Mouse (Mus musculus) adipose tissue, adult 10 weeks (tissue): ENCODE data around the gene Cdk5rap3. TPM values are rescaled to one million over a fixed set of nuclear protein-coding genes. Genes with fewer than 3 reads are reported as not detected.

Experiments used
- polyA plus RNA-seq: library from polyadenylated mRNA; stranded (reverse); fragments of 350-450 nt; fragmentation: Illumina TruSeq; extraction: RNeasy Lipid Tissue Mini Kit (QIAGEN cat#74804); gene quantifications from one replicate; pipeline ENCODE4 v1.2.3, GENCODE M21; 2014; ENCODE audit warnings: low read depth, low replicate concordance

Cdk5rap3 gene
- polyA plus RNA-seq = 63.9 TPM

DNA sequence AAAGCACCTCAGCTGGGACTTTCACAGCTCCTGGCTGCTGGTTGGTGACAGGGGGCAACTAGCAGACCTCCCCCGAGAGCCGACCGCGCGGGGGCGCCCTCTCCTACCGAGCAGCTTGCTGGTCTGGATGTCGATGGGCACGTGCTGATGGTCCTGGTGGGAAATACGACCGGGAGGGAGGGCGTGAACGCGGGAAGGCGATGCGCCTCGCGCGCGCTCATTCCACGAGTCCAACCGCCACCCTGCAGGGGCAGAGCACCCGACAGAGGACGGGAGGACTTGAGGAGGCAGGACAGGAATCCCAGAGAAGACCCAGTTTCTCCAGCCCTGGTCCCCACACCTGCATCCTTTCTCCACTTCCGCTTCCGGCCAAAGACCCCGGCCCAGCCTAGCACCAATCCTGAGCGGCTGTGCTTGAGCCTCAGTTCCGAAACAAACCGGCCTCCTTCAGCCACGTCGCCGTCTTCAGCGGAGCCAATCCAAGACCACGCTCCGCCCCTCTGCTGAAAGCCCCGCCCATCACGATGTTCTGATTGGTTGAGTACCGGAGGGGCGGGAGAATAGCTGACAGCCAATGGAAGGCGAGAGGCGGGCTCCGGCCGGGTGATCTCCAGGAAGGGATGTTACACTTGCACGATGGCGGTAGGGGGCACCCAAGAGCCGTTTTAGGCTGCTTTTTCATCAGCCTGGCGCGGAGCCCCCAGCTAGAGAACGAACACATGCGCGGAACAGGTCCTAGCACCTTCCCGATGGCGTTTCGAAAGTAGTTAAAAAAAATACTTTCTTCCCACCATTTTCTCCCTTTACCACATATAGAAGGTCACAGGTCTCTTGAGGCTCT, at the start of gene Cdk5rap3:
TSS of gene Cdk5rap3 (minus strand) at position 453 of the 841 bp plus-strand sequence.

DNA sequence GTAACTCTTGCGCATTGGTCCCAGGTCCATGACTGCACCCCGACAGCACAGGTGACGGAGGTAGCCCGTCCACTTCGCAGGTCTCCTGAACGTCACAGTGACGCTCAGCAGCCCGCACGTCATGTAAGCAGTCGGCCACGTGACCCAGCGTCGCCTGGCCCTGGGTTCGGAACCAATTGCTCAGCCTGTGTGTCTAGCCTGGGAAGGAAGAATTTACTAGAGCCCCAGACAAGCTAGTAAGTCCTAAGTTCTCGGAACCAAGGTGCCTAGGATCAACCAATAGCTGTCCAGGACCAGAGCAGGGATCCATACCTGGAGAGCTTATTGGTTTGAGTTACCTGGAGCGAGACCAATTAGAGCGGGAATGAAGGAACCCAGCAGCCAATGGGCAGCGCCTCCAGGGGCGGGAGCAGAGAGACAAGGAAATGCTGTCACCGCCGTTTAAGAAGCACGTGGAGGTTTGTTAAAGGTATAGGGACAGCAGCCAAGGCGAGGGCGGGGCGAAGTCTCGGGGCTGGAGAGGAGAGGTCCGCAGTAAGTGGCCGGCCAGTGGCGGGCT, 27.5 kb upstream of the Cdk5rap3 start, which contains the start of gene Pnpo:
TSS of gene Pnpo (minus strand) at position 241 of the 559 bp plus-strand sequence.

DNA sequence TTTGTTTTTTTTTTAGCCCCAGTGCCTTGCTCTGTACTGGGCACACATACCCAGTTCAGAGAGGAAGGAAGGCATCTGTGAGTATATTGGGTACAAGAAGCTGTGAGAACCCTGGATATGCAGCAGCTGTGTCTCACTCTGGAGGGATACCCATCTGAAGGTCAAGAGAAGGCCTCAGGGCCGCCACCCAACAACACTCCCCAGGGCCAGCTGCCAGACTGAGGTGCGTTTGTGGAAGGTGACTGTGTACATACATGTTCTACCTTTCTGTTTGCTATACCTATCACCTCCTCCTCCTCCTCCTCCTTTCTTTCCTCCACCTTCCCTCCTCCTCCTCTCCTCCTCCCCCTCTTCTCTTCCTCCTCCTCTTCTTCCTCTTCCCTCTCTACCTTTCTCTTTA, 11.8 kb upstream of the Cdk5rap3 start, which contains the start of gene Prr15l:
TSS of gene Prr15l (plus strand) at position 17 of the 400 bp plus-strand sequence.

Other genes with a start within 250 kb of the Cdk5rap3 start
- 41.8 TPM for gene Snx11, start 138.9 kb downstream of the Cdk5rap3 start, polyA plus RNA-seq
- 45.5 TPM for gene Cbx1, start 127.4 kb downstream of the Cdk5rap3 start, polyA plus RNA-seq
- gene Nfe2l1, start 86.5 kb downstream of the Cdk5rap3 start, polyA plus RNA-seq = 181 TPM
- gene Copz2, start 66.6 kb downstream of the Cdk5rap3 start, polyA plus RNA-seq = 60.0 TPM
- gene Prr15l, start 11.6 kb upstream of the Cdk5rap3 start, polyA plus RNA-seq = 32.7 TPM
- 40.4 TPM for gene Pnpo, start 27.5 kb upstream of the Cdk5rap3 start, polyA plus RNA-seq
- gene Sp2, start 66.5 kb upstream of the Cdk5rap3 start, polyA plus RNA-seq = 16.7 TPM
- gene Sp6, start 96.9 kb upstream of the Cdk5rap3 start, polyA plus RNA-seq = 1.7 TPM
- gene Scrn2, start 113.4 kb upstream of the Cdk5rap3 start, polyA plus RNA-seq = 17.2 TPM
- 21.4 TPM for gene Lrrc46, start 124.9 kb upstream of the Cdk5rap3 start, polyA plus RNA-seq
- 52.3 TPM for gene Mrpl10, start 125.1 kb upstream of the Cdk5rap3 start, polyA plus RNA-seq
- 29.5 TPM for gene Osbpl7, start 134.1 kb upstream of the Cdk5rap3 start, polyA plus RNA-seq
- 0.31 TPM for gene Tbx21, start 198.8 kb upstream of the Cdk5rap3 start, polyA plus RNA-seq
- gene Tbkbp1, start 235.0 kb upstream of the Cdk5rap3 start, polyA plus RNA-seq = 7.4 TPM